Comparison of ENCODE assay signal across 18 mouse cellular contexts in genomic region chr10:12124272-12124671, GRCm38 (mm10).
"Had no signal": no experiment of that assay in that cellular context is flagged by ENCODE, and none has a peak within 500 bp of the region (broad histone marks: within the 10 kb centered on the region; RNA-seq: fewer than 3 reads in every experiment).

No protein-coding gene starts in this region.

- DNase-seq: kidney, adult 18-20 months; kidney, adult 9 months; kidney, postnatal 25 days; layer of hippocampus, adult 9-11 months; liver; lung, adult 2 months; thymus, adult 2 months; thymus, postnatal 14 days; thymus, postnatal 4 days had no signal

- H3K27ac ChIP-seq: layer of hippocampus, adult 2 months; limb, embryonic 12.5 days; liver, embryonic 12.5 days; liver, embryonic 15.5 days; macrophage; midbrain, embryonic 10.5 days; midbrain, embryonic 15.5 days; neural tube, embryonic 13.5 days; stomach, postnatal 0 days had no signal

- H3K4me1 ChIP-seq: limb, embryonic 12.5 days; liver, embryonic 12.5 days; liver, embryonic 15.5 days; midbrain, embryonic 10.5 days; midbrain, embryonic 15.5 days had no signal

- ATAC-seq: liver, embryonic 12.5 days; midbrain, embryonic 15.5 days had no signal

- H3K9me3 ChIP-seq: limb, embryonic 12.5 days; liver, embryonic 12.5 days; liver, embryonic 15.5 days; midbrain, embryonic 10.5 days; midbrain, embryonic 15.5 days; neural tube, embryonic 13.5 days had no signal

- H3K36me3 ChIP-seq: limb, embryonic 12.5 days; liver, embryonic 12.5 days; liver, embryonic 15.5 days; midbrain, embryonic 10.5 days; midbrain, embryonic 15.5 days; neural tube, embryonic 13.5 days had no signal

- H3K4me3 ChIP-seq: layer of hippocampus, adult 2 months; limb, embryonic 12.5 days; liver, embryonic 12.5 days; liver, embryonic 15.5 days; midbrain, embryonic 10.5 days; midbrain, embryonic 15.5 days; neural tube, embryonic 13.5 days had no signal

- H3K9ac ChIP-seq: limb, embryonic 12.5 days; liver, embryonic 12.5 days; liver, embryonic 15.5 days; midbrain, embryonic 15.5 days; neural tube, embryonic 13.5 days had no signal

- H3K27me3 ChIP-seq: limb, embryonic 12.5 days; liver, embryonic 12.5 days; liver, embryonic 15.5 days; midbrain, embryonic 15.5 days; neural tube, embryonic 13.5 days had no signal

- H3K4me2 ChIP-seq: limb, embryonic 12.5 days; liver, embryonic 12.5 days; liver, embryonic 15.5 days; midbrain, embryonic 15.5 days; neural tube, embryonic 13.5 days had no signal
